Mouse (Mus musculus) liver, embryonic 14.5 days (tissue): ENCODE data around the gene Hspb9.

Source experiments
- CTCF ChIP-seq: IDR thresholded peaks from 2 replicates; pipeline ENCODE4 v1.5.1; 2016; ENCODE audit warnings: antibody characterized with exemption, low read depth, control low read depth
- EP300 ChIP-seq: IDR thresholded peaks from 2 replicates; pipeline ENCODE4 v1.6.1; 2016; ENCODE audit warnings: antibody characterized with exemption, low read depth

GRCm38 (mm10) chr11:100738749-100739148 is 25.1 kb downstream of the Hspb9 start:
- TF ChIP-seq EP300 (no peak), CTCF (no peak)
